Mouse (Mus musculus) layer of hippocampus, postnatal 25 days (tissue): ENCODE measurements around the gene Scarb2. TPM values are rescaled to one million over a fixed set of nuclear protein-coding genes. Genes with fewer than 3 reads are reported as not detected.
"Not testable (repeated sequence)": the region's sequence is repeated elsewhere in the genome, so short reads cannot be mapped to it uniquely, and the experiment has no call there.

Experiments
- DNase-seq, 2 experiments: peaks; one replicate each; pipeline ENCODE4 v3.0.0; 2022; ENCODE audit warnings: mixed read lengths in 2 of 2, low spot score in 1 of 2; ENCODE audit errors: extremely low spot score in 1 of 2
- total RNA-seq, 2 experiments: library from RNA; stranded (reverse); gene quantifications; 2 replicates each; pipeline ENCODE4 v1.2.3; 2021

Gene Scarb2
- 10 to 100 TPM; 91.2 to 92.7 TPM for total RNA-seq

GRCm38 (mm10) chr5:92506733-92507132, at the start of gene Scarb2:
Scarb2 (minus strand) TSS chr5:92506833.
- no peak for DNase-seq

GRCm38 (mm10) chr5:92555905-92556304, 49.3 kb upstream of the Scarb2 start:
- DNase-seq: no peak

GRCm38 (mm10) chr5:92554891-92555511, 48.4 kb upstream of the Scarb2 start, which contains the start of gene Fam47e:
Fam47e (plus strand) TSS chr5:92555069.
- peak in 1 of 2 experiments; percentile 10 for DNase-seq

GRCm38 (mm10) chr5:92554443-92554842, 47.8 kb upstream of the Scarb2 start:
- no peak for DNase-seq

GRCm38 (mm10) chr5:92553939-92554338, 47.3 kb upstream of the Scarb2 start:
- DNase-seq: peak in 1 of 2 experiments; percentile 10

GRCm38 (mm10) chr5:92552611-92553010, 46.0 kb upstream of the Scarb2 start:
- no peak for DNase-seq

- no peak for DNase-seq
Measured at GRCm38 (mm10) chr5:92539698-92540097, 33.1 kb upstream of the Scarb2 start.

GRCm38 (mm10) chr5:92524821-92525258, 18.2 kb upstream of the Scarb2 start:
- DNase-seq: peak in 1 of 2 experiments; percentile 12

- not testable (repeated sequence) for DNase-seq
Measured at GRCm38 (mm10) chr5:92521131-92521530, 14.5 kb upstream of the Scarb2 start.

- DNase-seq: no peak
Measured at GRCm38 (mm10) chr5:92512066-92512465, 5.4 kb upstream of the Scarb2 start.

GRCm38 (mm10) chr5:92511256-92511655, 4.6 kb upstream of the Scarb2 start:
- no peak for DNase-seq

GRCm38 (mm10) chr5:92508853-92509252, 2.2 kb upstream of the Scarb2 start:
- DNase-seq: no peak

- DNase-seq: no peak
Measured at GRCm38 (mm10) chr5:92506301-92506729, 318 bp downstream of the Scarb2 start.

GRCm38 (mm10) chr5:92505402-92505865, 1.2 kb downstream of the Scarb2 start:
- DNase-seq: peak; percentile 89 to 96

GRCm38 (mm10) chr5:92504676-92505400, 1.8 kb downstream of the Scarb2 start:
- DNase-seq: peak in 1 of 2 experiments; percentile 48

GRCm38 (mm10) chr5:92503856-92504618, 2.6 kb downstream of the Scarb2 start:
- no peak for DNase-seq

- no peak for DNase-seq
Measured at GRCm38 (mm10) chr5:92503356-92503847, 3.2 kb downstream of the Scarb2 start.

- no peak for DNase-seq
Measured at GRCm38 (mm10) chr5:92499378-92499777, 7.3 kb downstream of the Scarb2 start.

- DNase-seq: no peak
Measured at GRCm38 (mm10) chr5:92498661-92499060, 8.0 kb downstream of the Scarb2 start.

GRCm38 (mm10) chr5:92498225-92498624, 8.4 kb downstream of the Scarb2 start:
- no peak for DNase-seq
